Mouse (Mus musculus): Measurements from ENCODE around the gene Ubap2l.
A peak's percentile ranks its signal among the peaks of the same experiment; 100 is the strongest.

The Ubap2l gene

DNA sequence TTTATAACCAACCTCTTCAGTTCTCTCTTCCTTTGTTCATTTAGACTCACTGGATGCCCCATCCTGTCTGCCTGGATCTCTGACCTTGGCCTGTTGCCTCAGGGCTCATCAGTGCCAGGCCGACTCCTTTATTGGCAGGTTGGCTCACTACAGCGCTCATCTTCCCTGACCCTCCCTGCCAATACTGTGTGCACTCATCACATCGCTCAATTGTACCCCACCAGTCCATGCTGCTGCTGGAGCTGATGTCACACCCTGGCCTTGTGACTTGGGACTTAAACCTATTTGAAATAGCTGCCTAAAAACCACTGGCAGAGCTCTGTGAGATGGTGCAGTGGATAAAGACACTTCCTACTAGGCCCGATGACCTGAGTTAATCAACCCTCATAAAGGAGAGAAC lies 15.4 kb upstream of the Ubap2l start:
- no peak for DNase-seq (ENCODE audit: low read depth, low spot score)

DNA sequence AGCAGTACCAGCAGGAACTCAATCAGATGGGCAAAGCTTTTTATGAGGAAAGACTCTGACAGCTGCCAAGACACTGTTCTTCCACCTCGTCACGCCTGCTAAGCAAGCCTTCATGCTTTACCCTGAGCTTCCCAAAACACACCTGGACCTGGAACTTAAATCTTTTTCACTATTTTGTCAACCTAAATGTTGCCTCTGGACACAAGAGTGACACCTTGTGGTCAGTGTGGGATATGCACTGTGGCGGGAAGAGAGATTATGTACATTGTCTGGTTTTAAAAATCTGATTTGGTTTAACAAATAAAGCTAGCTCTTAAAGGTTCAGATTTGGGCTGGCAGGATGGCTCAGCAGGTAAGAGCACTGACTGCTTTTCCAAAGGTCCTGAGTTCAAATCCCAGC lies 13.1 kb upstream of the Ubap2l start:
- no peak for DNase-seq (ENCODE audit: low read depth, low spot score)

DNA sequence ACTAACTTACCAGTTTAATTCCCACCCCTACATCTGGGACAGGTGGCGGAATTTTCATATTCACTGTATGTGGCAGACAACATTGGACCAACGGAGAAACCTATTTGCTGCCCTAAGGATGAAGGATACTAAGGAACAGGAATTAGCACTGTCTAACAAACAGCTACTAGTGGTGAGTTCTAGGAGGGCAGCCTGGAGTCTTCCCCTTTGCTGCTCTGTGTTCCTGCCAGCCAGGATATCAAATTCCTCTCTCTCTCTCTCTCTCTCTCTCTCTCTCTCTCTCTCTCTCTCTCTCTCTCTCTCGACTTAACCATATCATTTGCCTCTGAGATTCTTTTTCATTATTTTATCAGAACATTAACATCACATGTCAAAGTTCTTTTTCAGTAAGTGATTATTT lies 12.0 kb upstream of the Ubap2l start:
- DNase-seq (ENCODE audit: low read depth, low spot score) = no peak

DNA sequence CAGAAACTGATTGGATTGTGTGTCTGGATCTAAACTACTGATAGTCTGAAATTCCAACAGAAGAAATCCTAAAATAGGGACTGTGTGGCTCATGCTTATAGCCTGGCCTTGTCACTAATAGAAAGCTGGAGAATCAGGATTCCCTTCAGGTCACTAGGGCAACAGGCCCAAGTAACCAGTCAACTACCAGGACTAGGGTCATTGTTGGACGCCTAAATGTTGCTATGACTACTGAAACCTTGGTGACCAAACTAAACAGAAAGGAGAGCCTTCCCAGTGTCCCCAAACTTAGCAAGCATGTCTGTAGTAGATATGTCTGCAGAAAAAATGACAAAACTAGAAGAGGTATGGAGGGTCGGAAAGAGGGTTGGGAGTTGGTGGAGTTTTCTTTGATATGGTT lies 10.1 kb upstream of the Ubap2l start:
- DNase-seq (ENCODE audit: low read depth, low spot score) = no peak

DNA sequence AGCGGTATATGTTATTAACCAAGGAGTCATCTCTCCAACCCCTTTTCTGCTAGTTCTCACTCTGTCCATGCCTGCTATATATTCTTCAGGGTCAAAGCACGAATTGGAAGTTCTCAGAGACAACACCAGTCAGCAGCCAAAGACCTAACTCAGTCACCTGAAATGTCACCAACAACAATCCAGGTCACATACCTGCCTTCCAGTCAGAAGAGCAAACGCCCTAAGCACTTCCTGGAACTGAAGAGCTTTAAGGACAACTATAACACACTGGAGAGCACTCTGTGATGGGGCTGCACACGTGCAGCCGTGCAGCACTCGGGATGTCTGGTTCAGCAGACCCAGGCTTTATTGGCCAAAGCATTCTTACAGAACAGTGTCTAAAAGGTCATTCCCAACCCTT lies 9.1 kb upstream of the Ubap2l start:
- DNase-seq (ENCODE audit: low read depth, low spot score) = no peak

DNA sequence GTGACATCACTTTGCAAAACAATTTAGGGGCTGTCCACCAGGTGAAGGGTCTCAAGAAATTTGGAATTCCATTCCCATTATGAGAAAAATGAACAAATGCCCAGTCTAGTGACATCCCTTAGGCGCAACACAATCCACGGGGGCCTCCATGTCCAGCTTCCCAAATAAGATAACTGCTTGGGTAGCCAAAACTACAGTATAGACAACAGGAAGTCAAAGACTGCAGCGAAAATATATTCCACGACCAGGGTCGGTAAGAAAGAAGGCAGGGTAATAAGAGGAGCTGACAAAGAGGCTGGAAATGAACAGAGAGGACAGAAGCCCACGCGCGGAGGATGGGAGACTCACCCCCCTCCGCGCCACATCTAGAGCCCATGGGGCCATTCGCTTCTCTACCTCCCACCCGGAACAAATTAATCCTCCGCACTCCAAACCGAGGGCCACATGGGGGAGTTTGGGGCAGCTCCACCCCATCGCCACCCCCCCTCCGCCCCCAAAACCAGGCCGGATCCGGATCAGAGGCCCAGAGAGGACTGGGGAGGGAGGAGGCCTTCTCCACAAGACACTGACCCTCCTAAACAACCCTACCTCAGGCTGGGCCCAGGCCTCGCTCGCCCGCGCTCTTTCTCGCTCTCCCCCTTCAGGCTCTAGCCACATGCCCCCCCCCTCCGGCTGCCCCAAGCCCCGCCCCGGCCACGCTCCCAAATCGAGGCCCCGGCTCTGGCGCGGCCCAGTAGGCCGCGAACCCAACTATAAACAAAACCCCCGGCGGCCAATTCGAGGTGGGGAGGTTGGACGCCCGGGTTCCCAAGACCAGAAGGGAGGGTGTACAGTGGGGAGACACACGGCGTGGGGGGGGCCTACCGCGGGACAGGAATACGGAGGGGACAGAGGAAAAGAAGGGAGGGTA lies 732 bp downstream of the Ubap2l start, which contains the start of gene 4933434E20Rik:
Gene 4933434E20Rik, plus strand, starts transcription at position 196 of the 910 bp plus-strand sequence.
- no peak for DNase-seq (ENCODE audit: low read depth, low spot score)

DNA sequence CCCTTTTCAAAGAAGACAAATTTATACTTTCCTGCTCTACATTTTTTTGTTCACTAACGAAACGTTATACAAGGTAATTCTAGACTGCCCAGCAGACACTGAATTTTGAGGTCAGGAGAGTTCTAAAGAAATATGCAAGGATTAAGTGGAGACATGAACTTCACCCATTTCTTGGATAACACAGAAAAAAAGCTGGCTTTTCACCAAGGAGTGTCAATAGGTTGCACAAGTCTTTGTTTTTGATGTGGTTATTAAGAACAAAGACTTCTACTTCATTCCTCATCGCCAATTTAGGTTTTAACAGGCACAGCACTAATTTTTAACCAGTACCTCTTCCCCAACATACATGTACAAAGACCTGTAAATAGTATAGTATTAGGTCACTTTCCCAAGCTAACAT lies 2.7 kb downstream of the Ubap2l start:
- no peak for DNase-seq (ENCODE audit: low read depth, low spot score)

DNA sequence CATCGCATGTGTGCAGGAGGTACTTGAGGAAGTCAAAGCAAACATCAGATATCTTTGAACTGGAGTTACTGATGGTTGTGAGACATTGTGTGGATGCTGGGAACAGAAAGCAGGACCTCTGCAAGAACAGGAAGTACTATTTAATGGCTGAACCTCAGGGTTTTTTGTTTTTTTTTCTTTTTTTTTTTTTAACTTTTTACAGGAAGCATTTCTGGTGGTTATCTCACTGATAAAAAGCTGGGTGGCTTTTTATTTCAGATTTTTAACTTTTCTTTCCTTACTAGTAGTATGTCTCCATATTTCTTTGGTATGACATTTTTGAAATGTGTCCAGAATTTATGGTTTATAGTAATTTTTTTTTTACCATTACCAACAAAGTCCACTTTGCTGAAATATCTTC lies 16.2 kb downstream of the Ubap2l start:
- no peak for DNase-seq (ENCODE audit: low read depth, low spot score)

DNA sequence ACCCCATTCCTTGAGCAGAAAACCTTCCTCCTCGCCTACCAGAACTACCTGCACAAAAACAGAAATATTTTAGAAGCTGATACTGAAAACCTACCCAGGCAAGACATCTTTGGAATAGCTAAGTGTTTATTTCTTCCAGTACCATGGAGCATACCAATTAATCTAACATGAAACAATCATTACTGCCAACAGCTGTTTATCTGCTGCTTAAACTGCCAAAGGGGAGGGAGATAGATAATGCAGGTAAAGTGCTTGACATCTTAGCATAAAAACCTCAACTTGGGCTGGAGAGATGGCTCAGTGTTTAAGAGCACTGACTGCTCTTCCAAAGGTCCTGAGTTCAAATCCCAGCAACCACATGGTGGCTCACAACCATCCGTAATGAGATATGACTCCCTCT lies 17.8 kb downstream of the Ubap2l start:
- no peak for DNase-seq (ENCODE audit: low read depth, low spot score)

DNA sequence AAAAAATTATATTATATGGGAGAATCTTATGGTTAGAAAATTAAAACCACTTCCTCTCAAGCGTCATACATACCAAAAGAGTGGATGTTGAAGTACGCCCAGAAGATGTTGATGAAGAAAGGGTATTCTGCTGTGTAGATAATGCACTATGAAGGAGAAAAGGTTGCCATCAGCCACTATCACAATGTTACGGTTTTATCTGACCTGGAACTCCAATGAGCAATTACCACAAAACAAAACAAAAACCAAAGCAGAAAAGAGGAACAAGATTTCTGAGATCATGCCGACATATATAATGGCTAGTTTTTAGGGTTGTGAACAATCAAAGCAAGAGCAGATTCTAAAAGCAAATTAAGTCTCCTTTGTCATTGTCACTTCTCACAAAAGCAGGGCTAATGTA lies 35.8 kb downstream of the Ubap2l start:
- no peak for DNase-seq (ENCODE audit: low read depth, low spot score)

DNA sequence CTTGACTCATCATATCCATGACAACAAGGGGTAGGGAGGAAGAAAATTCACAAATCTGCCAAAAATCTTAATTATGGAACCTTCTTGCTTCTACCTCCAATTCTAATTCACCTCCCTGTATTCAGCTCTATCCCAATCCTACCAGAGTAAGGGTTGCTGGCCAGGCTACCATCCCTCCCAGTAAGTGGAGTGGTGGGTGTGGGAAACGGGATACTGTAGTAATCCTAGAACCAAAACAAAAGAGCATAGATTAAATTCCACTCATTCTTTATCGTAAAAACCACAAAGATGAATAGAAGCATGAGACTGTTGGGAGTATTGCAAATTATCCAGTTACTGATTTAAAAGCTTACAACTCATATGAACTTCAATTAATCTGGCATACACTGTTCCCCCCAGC lies 42.1 kb downstream of the Ubap2l start:
- no peak for DNase-seq (ENCODE audit: low read depth, low spot score)

DNA sequence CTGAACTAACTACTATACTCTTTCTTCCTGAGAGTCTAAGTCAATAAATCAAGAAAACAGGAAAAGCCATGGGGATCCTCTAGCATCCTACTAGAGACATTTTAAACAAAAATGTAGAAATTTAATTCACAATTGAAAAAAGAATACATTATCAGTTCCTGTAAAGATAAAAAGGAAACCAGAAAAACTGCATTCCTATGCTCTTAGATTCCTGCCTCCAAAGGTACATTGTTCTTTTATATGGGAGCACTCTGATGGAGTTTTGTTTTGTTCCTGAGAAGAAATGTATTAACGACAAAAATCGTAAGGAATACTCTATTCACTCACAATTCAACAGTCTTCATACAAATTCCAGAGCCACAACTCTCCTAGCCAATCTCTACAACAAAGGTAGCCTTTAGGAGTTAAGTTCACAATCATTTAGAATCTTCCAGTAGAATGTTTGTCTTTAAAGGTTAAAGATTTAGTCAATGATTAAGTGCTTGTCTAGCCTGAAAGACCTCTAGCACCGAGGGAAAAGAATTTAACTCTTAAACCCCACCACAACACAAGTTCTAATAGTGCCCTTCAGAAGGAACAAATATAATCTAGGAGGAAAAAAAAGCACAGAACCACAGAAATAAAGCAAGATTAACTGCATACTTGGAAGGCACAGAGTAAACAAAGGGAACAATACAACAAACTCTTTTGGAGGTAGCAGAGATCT lies 48.2 kb downstream of the Ubap2l start:
- DNase-seq (ENCODE audit: low read depth, low spot score) = no peak

DNA sequence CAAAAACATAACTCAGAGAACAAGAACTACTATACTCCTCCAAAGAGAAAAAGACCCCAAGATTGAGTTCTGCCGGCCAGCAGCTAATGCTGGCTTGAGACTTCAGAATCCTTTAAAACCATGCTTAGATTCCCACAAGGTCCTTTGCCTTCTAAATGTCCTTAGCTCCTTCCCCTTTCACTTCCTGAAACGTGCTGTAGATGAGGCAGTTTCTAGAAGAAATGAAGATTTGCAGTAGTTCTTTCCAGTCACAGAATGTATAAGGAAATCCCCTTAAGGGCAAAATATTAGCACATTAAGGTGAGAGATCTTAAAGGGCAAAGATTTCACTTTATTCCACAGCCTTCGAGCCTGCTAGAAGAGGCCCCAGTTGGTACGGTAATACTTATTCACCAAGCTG lies 52.6 kb downstream of the Ubap2l start:
- no peak for DNase-seq (ENCODE audit: low read depth, low spot score)

DNA sequence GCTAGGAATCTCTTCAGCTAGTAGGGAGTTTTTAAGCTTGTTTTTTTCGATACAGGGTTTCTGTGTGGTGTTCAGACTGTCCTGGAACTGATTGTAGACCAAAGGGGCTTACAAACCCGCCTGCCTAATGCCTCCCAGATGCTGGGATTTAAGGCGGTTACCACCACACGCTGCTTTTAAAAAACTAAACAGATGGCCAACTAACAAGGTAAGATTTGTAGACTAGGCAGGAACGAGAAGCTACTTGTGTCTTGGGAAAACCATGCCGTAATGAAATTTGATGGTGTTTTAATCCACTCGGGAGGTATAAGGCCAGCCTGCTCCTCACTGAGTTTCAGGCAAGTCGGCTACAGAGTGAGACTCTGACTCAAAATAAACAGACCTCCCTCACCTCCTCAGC lies 53.3 kb downstream of the Ubap2l start:
- no peak for DNase-seq (ENCODE audit: low read depth, low spot score)

DNA sequence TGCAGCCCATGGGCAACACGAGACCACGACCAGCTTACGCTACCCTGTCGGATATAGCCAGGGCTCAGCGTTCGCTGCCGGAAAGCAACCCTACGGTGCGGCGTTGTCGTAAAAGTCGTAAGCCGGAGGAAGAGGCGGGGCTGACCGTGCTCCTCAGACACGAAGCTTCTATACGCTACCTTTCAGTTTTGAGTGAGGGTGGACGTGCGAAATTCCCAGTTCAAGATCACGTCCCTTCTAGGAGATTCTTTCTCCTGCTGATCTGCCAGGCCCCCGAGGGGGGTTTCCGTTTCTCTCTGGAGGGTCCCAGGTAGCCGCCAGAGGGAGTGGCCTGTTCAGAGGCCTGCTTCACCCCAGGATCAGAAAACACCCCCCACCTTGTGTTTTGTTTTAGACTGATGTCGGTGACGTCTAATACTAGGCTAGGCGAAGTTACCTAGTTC lies 53.8 kb downstream of the Ubap2l start, which contains the start of gene Hax1:
Gene Hax1, minus strand, starts transcription at position 169 of the 443 bp plus-strand sequence.
- peak; percentile 89 for DNase-seq (ENCODE audit: low read depth, low spot score)

DNA sequence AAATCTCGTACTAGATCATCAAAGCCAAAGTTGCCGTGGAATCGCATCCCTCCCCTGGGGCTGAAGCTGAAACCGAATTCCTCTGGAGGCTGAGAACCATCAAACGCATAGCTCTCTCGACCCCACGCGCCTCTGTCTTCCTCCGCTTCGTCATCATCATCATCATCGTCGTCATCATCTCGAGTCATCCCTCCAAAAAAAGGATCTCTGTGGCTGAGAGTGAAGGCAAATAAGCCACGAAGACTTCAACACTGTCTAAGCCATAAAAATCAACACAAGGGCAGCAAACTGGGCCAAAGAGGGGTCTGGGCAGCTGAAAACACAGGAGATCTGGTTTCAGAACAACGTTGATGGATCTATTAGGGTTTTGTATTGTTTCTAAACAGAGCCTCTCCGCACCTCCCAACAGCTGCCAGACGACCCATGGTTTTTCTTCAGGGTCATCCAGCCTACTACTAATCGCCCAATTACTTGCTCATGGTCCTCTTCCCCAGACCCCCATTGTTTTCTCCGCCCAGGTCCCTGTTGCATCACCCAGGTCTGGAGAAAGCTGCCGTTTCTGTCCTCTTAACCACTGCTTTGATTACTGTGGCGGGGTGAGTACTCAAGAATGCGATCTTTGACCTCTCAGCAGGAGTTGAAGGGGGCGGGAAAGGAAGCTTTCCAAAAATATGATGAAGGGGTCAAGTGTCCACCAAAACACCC lies 54.5 kb downstream of the Ubap2l start:
- peak; percentile 24 for DNase-seq (ENCODE audit: low read depth, low spot score)

DNA sequence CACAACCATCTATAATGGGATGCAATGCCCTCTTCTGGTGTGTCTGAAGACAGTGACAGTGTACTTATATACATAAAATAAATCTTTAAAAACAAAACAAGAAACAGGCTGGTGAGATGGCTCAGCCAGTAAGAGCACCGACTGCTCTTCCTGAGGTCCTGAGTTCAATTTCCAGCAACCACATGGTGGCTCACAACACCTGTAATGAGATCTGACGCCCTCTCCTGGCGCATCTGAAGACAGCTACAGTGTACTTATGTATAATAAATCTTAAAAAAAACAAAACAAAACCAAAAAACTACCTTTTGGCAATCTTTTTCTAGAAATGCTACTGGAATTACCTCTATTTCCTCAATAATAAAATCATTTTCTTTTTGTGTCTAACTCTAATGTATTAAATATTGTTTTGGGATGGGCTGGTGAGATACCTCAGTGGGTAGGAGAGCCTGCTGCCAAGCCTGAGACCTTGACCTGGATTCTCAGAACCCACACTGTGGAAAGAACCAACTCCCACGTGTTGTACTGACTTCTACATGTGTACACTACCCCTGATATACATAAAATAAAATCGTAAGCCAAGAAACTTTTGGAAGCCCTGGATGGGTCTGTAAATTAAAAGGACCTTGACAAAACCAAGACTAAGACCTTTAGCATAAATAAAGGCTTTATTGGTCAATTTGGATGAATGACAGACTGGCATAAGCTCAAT lies 57.5 kb downstream of the Ubap2l start:
- DNase-seq (ENCODE audit: low read depth, low spot score) = no peak

DNA sequence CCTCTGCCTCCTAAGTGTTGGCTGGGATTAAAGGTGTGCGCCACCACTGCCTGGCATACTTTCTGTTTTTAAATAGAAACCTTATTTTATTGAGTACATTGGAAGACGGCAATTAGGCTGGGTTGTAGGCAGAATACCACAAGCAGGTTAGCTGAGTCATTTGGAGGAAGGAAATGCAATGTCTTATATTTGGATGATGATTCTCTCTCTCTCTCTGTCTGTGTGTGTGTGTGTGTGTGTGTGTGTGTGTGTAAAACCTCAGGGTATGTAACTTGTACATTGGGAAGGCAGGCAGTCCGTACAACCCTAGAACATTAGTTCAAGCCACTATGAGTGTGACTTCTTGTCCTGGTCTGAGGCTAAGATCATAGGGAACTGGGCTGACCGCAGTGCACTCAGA lies 64.6 kb downstream of the Ubap2l start:
- DNase-seq (ENCODE audit: low read depth, low spot score) = no peak

DNA sequence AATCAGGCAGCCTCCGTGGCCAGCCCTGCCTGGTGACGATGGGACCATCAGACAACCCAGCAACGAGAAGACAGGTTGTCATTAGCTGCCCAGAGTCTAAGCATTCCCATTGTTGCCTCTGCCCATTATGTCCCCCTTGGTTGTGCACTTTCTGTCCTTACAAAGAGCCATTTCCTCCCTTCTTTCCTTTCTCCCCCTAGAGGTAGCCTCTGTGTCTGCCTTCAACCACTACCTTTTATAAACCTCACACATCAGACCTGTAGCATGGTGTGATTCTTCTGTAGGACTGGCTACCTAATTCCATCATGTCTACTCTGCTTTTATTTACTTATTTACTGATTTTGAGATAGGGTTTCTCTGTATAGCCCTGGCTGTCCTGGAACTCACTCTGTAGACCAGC lies 65.2 kb downstream of the Ubap2l start:
- DNase-seq (ENCODE audit: low read depth, low spot score) = no peak

DNA sequence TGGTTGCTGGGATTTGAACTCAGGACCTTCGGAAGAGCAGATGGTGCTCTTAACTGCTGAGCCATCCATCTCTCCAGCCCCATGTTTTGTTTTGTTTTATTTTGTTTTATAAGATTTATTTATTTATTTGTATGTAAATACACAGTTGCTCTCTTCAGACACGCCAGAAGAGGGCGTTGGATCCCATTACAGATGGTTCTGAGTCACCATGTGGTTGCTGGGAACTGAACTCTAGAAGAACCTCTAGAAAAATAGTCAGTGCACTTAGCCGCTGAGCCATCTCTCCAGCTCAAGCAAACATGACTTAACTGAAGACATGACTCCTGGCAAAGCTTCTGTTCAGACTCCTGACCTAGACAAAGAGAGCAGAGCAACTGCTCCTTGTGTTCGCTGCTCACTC lies 70.0 kb downstream of the Ubap2l start:
- no peak for DNase-seq (ENCODE audit: low read depth, low spot score)

DNA sequence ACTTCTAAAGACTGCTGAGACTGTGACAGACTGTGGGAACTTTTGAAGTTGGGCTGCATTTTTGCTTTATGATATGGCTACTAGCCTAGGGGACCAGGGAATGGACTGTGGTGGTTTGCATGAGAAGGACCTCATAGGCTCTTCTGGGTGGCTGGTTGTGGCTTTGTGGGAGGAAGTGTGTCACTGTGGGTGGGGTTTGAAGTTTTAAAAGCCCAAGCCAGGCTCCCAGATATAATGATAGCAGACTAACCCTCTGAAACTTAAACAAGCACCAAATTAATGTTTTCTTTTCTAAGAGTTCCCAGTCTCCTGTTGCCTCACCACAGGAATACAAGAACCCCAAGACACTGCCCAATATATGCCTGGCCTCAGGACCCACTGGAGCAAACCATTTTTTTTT lies 75.6 kb downstream of the Ubap2l start:
- DNase-seq (ENCODE audit: low read depth, low spot score) = no peak

DNA sequence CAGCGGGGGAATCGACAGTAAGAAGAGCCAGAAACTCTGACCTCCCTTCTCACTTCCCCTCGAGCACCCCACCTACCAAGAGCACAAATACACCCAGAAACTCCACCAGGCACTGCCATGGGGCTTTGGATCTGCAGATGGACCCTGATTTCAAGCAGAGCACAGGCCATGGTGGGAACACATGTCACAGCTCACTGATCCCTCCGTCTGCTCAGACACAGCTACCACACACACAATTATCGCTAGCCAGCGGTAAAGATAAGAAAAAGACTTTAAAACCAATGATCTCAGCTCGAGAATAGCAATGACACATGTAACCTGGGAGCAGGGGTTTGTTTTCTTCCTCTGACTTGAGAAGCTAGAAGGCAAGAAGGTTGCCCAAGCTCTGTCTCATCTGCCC lies 83.9 kb downstream of the Ubap2l start:
- no peak for DNase-seq (ENCODE audit: low read depth, low spot score)
